Mouse (Mus musculus) myocyte (in vitro differentiated cells): Measurements from ENCODE around the gene Top1.

Experiments
- CEBPB ChIP-seq: IDR thresholded peaks from 2 replicates; pipeline ENCODE4 v1.6.1; 2011; ENCODE audit warnings: mild to moderate bottlenecking, moderate library complexity; ENCODE audit not compliant: poor library complexity, insufficient read depth, severe bottlenecking
- E2F4 ChIP-seq: IDR thresholded peaks from one replicate; pipeline ENCODE4 v1.6.1; 2011; ENCODE audit warnings: mild to moderate bottlenecking, control low read depth, moderate library complexity; ENCODE audit not compliant: insufficient read depth
- MAX ChIP-seq: IDR thresholded peaks from one replicate; pipeline ENCODE4 v1.6.1; 2011; ENCODE audit warnings: low read depth, mild to moderate bottlenecking, control low read depth
- MYOG ChIP-seq, 3 experiments: IDR thresholded peaks; one replicate each; pipeline ENCODE4 v1.6.1; 2011; ENCODE audit warnings: control low read depth in 2 of 3, low read depth in 2 of 3, mild to moderate bottlenecking in 2 of 3; ENCODE audit not compliant: insufficient read length in 2 of 3, control insufficient read depth in 1 of 3, insufficient read depth in 1 of 3
- POLR2A ChIP-seq: IDR thresholded peaks from one replicate; pipeline ENCODE4 v1.6.1; 2011; ENCODE audit warnings: low read depth, mild to moderate bottlenecking, control low read depth, moderate library complexity; ENCODE audit not compliant: insufficient read length
- POLR2AphosphoS2 ChIP-seq: IDR thresholded peaks from one replicate; pipeline ENCODE4 v1.6.1; 2011; ENCODE audit warnings: low read depth, control low read depth; ENCODE audit not compliant: insufficient read length
- REST ChIP-seq: IDR thresholded peaks from one replicate; pipeline ENCODE4 v1.6.1; 2011; ENCODE audit warnings: mild to moderate bottlenecking, control low read depth, moderate library complexity; ENCODE audit not compliant: insufficient read depth, insufficient read length
- TCF12 ChIP-seq: IDR thresholded peaks from one replicate; pipeline ENCODE4 v1.6.1; 2011; ENCODE audit warnings: mild to moderate bottlenecking, control low read depth; ENCODE audit not compliant: poor library complexity, insufficient read depth, severe bottlenecking
- USF1 ChIP-seq: IDR thresholded peaks from one replicate; pipeline ENCODE4 v1.6.1; 2011; ENCODE audit warnings: low read depth, mild to moderate bottlenecking, control low read depth, moderate library complexity

DNA sequence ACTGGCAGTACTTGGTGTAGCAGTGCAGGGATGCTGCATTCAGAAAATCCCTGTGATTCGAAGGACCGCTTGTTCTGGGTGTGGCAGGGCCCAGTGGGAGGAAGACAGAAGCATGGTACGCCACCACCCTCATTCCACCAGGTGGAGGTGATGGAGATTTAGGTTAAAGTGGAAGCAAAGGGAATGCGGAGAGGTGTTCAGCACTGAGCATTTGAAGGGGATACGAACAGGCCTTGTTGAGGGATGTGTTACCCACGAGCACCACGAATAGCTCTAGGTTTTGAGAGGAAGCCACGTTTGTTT, 16.2 kb upstream of the Top1 start:
- TF ChIP-seq POLR2A (no peak), MAX (no peak), MYOG (IDR thresholded peaks at IDR 0.05; ENCODE audit: control insufficient read depth in 1 of 3, insufficient read depth in 1 of 3, insufficient read length in 2 of 3, low read depth in 2 of 3) (no peak), USF1 (no peak), POLR2AphosphoS2 (no peak), CEBPB (no peak), TCF12 (no peak), E2F4 (no peak), REST (no peak)
